Mouse (Mus musculus) testis, postnatal 14 days (tissue): ENCODE results near the gene 4430402I18Rik.
"Not testable (repeated sequence)": the region's sequence is repeated elsewhere in the genome, so short reads cannot be mapped to it uniquely, and the experiment has no call there.

ENCODE experiments used
- DNase-seq: peaks from one replicate; pipeline ENCODE4 v3.0.0; 2021; ENCODE audit warnings: low spot score

The 4430402I18Rik gene

DNA sequence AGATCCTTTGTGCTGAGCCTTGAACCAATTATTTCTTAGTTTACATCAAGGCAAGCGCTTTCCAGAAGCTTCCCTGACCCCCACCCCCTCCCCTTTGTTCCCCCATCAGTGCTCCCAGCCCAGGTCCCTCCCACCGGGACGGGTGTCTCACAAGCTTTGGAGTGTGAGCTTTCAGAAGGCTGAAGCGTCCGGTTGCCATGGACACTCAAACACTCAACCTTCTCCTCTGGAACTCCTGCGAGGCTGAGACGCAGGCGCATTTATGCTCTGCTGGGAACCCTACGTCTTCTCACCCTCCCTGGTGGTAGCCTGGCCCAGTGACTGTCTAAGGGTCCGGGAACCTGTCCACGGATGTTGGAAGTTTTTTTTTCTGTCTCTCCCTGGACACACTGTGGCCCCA lies at the start of gene 4430402I18Rik:
Gene 4430402I18Rik (minus strand): TSS at position 149 of the 400 bp plus-strand sequence.
- DNase-seq: no peak

DNA sequence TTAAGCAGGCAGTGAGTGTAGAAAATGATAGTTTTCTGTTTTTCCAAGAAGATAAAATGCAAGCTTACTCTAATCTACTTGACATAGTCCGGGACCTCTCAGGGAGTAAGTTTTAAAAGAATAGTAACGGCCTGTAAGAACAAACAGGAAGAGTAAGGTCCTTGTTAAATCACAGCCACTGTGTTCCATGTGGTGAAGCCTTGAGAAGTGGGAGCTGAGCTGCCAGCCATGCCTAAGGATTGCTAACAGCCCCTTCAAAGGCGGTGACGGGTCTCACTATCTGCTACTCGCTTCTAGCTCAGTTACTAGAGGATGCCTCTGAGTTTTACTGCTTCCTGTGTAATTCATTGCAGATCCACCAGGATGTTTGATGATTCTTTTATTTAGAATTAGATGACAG lies 49.2 kb upstream of the 4430402I18Rik start:
- no peak for DNase-seq

DNA sequence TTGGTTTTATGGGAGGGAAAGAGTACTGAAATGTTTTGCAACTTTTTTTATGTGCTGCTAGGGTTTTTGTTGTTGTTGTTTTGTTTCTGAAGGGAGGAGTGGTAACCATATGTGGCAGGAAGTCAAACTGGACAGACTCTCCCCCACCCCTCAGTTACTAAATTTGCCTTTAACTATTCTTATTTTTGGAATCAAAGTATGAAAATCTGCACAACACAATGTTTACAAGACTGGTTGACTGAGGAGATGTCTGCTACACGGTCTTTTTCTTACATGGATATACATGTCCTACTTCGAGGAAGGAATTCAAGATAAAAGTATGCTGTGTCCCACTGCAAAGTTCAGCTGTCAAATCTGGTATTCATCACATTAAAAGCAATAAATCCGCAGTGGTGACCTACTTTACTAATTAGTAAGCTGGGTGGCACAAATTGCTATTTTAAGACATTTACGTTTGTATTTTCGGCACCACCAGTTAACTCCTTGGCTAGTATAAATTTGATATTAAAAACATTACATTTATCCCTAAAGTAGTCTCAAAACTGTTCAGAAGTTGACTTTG lies 48.7 kb upstream of the 4430402I18Rik start:
- DNase-seq: no peak

DNA sequence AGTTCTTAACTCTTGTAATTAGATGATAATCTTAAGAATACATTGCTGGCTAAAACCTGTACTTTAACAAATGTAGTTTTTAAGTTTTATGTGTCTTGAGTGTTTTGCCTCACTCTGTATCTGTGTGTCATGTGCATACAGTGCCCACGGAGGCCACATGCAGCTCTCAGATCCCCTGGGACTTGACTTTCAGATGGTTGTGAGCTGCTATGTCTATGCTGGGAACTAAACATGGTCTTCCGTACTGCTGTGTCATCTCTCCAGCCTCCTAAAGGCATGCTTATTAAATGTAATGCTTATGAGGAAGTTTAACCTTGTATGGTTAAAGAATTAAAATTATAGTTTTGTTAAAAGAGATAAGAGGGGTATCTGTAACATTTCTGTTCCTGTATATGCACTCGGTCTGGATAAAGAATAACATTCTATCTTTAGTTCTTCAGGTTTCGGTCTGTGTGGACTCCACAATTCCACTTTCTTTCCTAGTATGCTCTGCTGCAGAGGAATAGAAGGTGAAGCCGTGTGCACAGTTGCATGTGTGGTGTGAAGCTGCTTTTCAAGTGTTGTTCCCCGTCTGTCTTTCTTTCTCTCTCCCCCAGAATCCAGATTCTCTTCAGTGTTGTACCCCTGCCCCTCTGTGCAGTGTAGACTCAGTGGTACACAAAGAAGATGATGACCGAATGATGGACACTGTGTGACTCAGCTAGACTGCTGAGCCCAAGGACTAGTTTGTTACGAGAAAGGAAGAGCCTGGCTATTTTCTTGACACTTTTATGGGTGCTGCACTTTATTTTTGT lies 48.0 kb upstream of the 4430402I18Rik start:
- no peak for DNase-seq

DNA sequence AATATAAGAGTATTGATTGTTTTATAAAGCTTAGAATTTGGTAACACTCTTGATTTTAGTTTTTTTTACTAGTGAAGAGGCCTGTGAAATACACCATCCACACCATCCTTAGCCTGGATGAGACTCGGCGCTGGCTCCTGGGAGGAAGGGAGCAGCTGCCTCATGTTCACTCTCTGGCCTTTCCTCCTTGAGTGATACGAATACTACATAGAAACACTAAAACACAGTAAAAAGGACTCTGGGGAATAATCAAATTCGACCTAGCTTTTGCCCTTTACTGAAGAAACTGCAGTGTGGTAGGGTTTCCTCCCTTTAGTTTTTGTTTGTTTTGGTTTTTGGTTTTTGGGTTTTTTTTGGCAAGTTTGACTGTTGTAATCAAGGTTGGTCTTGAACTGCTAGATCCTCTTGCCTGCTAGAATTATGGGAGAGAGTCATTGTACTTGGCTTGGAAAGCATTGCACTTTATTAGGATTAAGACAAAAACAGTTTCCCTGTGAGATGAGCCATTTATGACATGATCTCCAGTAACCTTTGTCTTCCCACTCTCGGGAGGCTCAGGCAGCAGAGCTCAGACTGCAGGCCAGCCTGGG lies 47.0 kb upstream of the 4430402I18Rik start:
- DNase-seq: no peak

DNA sequence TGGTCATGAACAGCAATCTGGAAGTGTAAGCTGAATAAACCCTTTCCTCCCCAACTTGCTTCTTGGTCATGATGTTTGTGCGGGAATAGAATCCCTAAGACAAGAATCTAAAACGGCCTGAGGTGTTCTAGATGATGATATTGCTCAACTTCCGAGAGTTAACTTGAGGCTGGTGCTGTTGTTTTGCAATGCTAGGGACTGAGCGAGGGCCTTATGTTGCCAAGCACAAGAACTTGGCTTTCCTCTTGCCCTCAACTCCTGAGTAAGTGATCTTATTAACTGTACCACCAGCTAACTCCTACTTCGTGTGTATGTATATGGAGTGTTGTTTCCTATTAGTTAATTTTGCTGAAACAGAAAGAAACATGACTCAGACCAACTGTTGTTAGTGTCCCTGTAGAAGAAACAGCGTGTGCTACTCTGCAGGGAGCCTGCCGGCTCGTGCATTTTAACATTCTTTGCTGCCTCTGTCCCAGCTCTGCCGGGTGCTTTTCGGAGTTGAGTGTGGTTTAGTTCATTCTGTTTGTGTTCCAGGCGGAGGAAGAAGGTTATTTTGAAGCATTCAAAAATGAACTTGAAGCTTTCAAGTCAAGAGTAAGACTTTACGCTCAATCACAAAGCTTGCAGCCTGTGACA lies 43.9 kb upstream of the 4430402I18Rik start:
- DNase-seq: no peak

DNA sequence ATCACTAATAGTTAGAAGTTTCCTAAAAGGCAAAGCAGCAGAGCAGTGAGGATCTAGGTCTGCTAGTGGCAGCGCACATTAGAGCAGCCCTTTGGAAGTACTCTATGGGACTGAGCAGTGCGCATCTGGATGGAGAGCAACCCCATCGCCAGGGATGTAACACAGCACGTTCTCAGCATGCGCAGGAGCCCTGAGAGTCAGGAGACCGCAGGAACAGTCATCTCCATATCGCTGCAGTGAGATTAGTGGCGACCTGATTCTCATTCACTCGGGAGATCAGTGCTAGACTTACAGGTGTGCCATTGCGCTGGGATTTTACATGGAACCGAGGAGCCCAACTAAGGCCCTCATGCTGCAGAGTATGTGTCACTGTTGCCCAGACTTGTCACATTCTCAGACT lies 41.4 kb upstream of the 4430402I18Rik start:
- DNase-seq: no peak

DNA sequence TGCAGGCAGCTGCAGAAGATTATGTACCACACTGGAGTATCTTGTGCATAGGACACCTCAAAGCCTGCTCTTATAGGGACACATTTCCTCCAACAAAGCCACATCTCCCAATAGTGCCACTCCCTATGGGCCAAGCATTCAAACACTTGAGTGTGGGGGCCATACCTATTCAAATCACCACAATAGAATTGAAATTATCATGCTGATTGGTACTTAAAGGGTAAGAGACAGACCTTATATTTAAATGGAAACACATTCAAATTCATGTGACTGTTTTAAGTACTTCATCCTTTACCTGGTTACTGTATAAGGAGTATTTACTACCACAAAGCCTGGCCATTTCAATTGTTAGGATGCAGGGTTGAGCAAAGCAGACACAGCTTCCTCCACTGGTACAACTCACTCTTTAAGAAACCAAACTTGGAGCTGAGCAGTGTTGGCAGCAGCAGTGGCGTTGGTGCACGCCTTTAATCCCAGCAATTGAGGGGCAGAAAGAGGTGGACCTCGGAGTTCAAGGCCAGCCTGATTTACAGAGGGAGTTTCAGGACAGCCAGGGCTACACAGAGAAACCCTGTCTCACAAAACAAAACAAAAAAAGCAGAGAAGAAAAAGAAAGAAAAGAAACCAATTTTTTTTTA lies 40.6 kb upstream of the 4430402I18Rik start:
- no peak for DNase-seq

DNA sequence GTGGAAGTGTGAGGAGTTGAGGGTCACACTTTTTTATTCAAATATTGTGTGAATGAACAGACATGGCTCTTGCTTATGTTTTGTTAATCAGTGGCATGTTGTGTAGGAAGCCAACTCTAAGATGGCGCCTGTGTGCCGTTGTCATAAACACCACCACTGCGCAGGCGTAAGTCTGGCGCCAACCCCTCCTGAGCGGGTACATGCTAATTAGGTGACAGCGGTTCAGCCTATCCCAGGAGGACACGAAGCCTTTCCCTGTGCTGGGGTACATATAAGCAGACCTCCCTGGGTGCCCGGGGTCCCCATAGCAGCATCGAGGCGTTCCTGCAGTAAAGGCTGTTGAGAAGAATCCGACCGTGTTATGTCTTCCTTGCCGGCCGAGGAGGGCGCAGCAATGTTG lies 32.7 kb upstream of the 4430402I18Rik start:
- not testable (repeated sequence) for DNase-seq

DNA sequence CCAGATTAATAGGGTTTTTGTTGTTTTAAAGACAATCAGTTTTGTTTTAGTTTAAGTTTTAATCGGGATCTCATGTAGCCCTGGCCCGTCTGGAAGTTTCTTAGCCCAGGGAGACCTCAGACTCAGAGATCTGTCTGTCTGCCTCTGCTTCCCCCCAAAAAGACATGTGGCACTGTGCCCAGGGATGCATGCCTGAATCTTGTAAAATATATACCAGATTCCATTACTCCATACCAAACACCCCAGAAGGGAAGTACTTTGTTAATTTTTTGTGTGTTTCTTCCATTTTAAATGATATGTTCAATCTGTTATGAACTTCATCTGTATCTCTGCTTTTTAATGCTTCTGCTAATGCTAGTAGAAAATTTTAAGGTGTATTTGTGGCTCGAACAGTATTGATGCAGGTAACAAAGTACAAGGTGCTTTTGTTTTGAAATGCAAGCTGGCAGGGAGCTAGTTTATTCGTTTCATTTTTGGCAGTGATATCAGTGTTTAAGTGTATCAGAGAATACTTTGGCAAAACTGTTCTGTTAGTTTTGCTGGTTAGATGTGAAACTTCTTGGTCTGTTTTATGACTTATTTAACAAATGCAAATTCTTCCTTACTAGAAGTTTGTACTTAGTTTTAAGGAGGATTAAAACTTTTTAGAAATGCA lies 30.5 kb upstream of the 4430402I18Rik start:
- DNase-seq: no peak

DNA sequence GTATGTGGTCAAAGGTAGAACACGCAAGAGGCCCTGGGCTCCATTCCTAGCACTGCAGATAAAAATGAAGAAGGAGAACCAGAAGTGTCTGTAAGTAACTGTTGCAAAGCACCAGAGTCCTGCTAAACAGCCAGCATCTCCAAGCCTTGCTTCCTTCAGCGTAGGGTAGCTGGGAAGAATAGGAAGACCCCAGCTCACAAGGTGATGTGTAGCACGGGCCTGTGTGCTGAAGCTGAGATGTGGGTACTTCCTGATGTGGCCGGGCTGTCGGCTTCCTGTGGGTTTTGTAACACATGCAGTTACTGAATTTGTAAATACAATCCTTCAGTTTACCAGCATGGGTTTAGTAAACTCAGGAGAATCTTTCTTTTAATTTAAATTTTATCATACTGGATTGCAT lies 27.8 kb upstream of the 4430402I18Rik start:
- DNase-seq: no peak

DNA sequence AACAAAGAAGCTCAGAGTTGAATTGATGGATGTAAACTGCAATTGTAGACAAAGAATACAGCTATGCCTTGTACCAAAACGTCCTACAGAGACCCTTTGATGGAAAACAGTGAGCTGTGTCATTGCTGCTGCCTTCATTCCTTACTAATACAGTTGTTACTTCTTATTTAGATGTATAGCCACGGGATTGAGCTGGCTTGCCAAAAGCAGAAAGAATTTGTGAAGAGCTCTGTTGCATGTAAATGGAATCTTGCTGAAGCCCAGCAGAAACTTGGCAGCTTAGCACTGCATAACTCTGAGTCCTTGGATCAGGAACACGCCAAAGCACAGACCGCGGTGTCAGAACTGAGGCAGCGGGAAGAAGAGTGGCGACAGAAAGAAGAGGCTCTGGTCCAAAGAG lies 27.3 kb upstream of the 4430402I18Rik start:
- no peak for DNase-seq

DNA sequence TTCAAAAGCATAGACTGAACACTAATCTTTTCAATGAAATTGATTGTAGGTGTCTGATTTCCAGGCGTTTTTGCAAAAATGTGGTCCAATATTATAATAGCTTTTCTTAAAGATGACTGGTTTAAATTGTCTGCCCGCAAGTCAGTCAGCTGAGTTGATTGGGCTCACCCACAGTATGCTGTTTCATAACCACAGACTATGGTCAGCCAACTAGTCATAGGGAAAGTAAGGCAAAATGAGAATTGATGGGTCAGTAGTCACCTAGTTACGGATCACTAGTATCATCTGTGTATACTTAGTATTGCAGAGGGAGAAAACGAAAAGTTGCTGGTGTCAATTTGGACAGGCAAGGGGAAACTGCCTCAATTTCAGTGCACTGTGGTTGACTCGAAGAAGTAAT lies 23.8 kb upstream of the 4430402I18Rik start:
- no peak for DNase-seq

DNA sequence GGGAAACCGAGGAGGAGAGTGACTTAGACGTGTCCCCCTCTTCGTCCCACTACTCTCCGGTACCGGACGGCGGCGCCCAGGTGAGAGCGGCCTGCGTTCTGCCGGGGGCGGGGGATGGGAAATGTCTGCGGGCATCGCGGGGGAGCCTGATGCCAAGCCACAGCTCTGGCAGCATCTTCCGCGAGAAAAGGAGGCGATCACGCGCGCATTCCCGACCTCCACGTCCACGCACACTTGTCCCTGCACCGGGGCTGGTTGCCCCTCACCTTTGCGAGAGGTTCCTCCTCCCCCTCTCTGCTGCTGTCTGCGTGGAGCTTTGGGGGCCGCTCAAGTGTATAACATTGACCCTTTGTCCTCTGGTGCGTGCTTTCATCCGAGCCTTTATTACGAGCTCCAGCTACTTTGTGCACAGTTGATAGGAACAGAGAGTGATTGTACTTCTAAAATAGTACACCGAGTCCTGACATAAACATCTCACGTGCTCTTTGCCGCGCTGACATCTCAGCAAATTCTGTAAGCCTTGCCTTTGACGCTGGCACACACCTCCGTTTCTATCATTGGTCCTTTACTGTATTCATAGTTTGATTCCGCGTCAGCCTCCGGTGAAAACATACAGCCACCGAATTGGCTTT lies 23.1 kb upstream of the 4430402I18Rik start:
- DNase-seq: no peak

DNA sequence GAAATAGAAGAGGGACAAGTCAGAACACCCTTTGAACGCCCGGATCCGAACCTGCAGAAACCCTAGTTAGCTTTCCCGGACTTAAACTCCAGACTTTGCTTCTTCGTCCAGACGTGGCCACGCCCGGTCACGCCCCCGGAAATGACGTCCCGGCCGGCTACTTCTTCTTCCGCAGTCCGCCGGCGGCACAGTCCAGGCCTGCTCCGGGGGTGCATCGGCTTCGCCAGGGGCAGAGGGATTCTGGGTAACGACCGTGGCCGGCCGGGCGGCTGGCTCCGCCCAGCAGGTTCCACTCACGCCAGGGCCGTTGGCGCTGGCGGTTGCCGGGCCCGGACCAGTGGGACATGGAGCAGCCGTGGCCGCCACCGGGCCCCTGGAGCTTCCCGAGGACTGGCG lies 22.6 kb upstream of the 4430402I18Rik start, which contains the start of gene Cdc37l1:
Gene Cdc37l1 (plus strand): TSS at position 159 of the 396 bp plus-strand sequence.
- peak; percentile 97 for DNase-seq

DNA sequence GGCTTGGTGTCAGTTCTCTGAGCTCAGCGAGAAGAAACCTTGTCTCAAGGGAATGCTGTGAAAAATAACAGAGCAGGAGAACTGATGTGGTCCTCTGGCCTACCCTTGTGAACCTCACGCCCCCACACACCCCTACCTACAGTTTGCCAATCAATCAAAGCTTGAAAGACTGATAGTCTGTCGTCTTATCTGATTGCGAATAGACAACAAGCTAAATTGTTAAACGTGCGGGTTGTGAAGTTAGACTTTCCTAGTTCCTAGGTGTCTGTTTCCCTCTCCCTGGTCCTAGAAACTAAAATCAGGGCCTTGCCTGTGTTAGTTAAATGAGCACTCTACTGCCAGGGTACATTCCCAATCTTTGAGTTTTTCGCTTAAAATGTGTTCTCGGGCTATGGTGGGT lies 21.9 kb upstream of the 4430402I18Rik start:
- DNase-seq: no peak

DNA sequence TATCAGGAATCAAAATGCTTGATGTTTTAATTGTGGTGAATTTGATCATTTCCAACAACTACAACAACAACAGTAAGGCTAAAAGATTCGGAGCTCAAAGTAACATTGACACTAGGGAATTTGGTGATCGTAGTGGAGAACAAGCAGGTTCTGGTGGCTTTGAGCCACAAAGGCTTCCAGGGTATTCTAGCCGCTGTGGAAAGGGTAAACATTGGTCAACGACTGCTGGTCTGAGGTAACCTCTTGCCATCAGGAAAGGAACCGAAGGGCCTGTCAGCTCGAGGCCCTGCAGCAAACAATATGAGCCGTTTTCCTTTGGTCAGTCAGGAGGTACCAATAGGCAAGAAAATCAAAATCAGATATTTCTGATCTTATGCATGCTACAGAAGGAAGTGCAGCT lies 15.0 kb upstream of the 4430402I18Rik start:
- DNase-seq: no peak

DNA sequence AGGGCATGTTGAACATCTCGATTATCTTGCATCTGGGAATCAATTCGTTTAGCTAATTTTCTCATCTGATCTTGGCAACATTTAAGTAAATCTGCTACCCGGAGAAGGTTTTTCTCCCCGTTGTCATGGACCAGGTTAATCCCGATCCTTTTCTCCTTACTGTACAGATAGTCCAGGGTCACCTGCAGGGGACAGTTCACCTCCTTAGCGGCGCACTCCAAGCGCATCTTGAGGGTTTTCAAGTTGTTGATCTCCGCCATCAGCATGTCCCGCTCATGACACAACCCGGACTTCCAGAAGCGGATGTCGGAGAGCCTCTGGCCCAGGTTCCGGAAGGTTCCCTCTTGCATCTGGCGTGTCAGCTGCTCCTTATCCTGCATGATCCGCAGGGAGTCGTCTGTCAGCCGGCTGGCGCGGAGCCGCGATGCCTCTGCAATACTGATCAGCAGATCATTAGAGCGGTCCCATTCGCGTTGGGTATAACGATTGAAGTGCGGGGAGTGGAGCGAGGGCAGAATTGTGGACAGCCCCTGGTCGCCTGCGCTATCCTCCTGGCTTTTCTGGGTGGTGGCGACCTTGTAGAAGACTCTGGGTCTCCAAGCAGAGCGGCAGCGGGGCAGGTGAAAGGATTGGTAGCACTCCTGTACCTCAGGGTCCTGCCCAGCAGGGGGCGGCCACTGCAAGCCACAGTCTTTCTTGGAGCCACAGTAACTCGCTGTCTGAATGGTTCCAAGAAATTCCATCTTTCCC lies 7.4 kb upstream of the 4430402I18Rik start:
- DNase-seq: peak; percentile 73

DNA sequence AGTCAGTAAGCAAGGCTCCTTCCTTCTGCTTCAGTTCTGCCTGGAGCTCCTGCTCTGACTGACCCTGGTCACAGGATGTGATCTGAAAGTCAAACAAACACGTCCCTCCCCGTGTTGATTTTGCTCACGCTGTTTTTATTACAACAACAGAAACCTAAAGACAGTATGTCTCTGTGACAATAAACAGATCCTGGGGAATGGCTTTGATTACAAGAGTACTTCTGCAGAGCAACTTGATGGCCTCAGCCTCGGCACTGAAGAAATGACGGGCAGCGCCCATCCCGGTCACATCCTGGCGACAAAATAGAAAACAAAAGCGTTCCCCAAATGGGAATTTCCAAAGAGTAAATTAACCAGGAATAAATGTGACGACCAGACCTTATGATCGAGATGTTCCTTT lies 2.7 kb upstream of the 4430402I18Rik start:
- no peak for DNase-seq

DNA sequence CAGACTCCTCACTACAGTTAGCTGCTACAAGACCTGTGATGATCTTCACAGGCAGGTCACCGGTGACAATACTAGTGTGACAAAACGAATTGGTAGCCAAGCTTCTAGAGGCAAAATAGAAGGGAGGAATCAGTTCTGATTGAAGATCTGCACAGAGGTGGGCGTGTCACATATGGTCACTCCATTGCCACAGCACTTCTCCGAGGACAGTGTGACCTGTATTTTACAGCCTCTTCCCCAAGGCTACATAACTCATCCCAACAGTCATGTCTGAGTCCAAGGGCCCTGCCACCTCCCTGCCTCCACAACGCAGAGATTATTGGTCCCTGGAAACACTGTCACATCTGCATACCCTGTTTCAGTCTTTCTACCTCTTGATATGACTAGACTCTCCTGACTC lies 1.6 kb upstream of the 4430402I18Rik start:
- no peak for DNase-seq

DNA sequence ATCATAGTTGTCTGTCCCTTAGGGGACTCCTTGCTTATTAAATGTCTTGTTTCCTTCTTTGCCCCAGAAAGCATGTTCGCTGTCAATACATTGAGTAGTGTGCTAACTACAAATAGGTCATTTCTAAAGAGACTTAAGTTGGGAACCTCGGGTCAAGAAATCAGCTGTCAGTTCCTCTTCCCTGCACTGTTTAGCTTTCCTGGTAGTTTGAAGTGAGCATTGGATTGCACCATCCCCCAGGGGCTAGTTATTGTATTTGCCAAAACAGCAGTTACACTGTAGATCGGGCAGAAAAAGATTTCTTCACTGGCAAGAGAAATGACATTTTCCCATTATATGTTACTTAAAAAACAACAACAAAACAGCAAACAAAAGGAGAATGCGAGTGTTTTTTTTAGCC lies 578 bp upstream of the 4430402I18Rik start:
- no peak for DNase-seq
